Mouse (Mus musculus): ENCODE data around the gene Pomgnt1.

- TF ChIP-seq EP300 (optimal IDR thresholded peaks at IDR 0.05), result no peak
- peak; percentile 97 for TF ChIP-seq CTCF (IDR thresholded peaks at IDR 0.05; ENCODE audit: low read depth)
Observed at GRCm38 (mm10) chr4:116134990-116135389, 11.3 kb downstream of the Pomgnt1 start.
